Comparison of ENCODE assay signal across 17 mouse cellular contexts in the genomic region with DNA sequence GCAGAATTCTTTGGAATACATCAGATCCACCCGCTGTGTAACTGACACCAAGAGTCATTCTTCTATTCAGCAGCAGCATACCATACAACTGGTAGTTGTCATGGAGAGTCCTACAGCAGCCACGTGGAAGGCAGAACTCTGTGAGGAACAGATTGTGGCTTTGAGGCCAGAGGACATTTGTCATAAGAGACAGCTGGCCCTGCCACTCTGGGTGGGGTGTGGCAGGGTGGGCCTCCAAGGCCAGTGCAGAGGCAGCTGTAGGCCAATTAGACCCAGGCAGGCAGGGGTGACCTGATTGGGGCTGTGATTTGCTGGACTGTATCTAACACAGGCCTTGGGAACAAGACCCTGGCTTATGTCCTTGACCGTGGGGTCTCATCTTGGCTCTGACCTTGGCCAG. TPM values are rescaled to one million over a fixed set of nuclear protein-coding genes. Genes with fewer than 3 reads are reported as not detected.
DNase-seq lines count a peak whose midpoint lies in the region; ATAC-seq and TF ChIP-seq lines count a peak whose summit lies in the region.
"Had no signal": no experiment of that assay in that cellular context is flagged by ENCODE, and none has a peak within 500 bp of the region (broad histone marks: within the 10 kb centered on the region; RNA-seq: fewer than 3 reads in every experiment).

No protein-coding gene starts in this region.

- no peak overlapping the region for H3K9ac ChIP-seq in hindbrain, embryonic 13.5 days
- no peak overlapping the region for H3K9ac ChIP-seq in neural tube, embryonic 14.5 days (replicated peaks; ENCODE audit: low read depth, low read length)
- H3K9ac ChIP-seq: embryonic facial prominence, embryonic 13.5 days; forebrain, embryonic 12.5 days; kidney, embryonic 15.5 days; liver, embryonic 12.5 days; lung, embryonic 15.5 days had no signal

- H3K9me3 ChIP-seq in heart, embryonic 10.5 days, result no peaks in the 10 kb centered on the region
- H3K9me3 ChIP-seq in hindbrain, embryonic 13.5 days, result no peaks in the 10 kb centered on the region
- H3K9me3 ChIP-seq in neural tube, embryonic 14.5 days (ENCODE audit: control insufficient read depth, low read length), result no peaks in the 10 kb centered on the region
- H3K9me3 ChIP-seq: embryonic facial prominence, embryonic 13.5 days; forebrain, embryonic 12.5 days; kidney, embryonic 15.5 days; liver, embryonic 12.5 days; lung, embryonic 15.5 days had no signal

- no peaks in the 10 kb centered on the region for H3K79me2 ChIP-seq in C2C12 (ENCODE audit: control insufficient read depth, insufficient read depth)

- H3K4me2 ChIP-seq in hindbrain, embryonic 13.5 days, result no peak overlapping the region
- no peak overlapping the region for H3K4me2 ChIP-seq in neural tube, embryonic 14.5 days (ENCODE audit: low read depth, low read length)
- H3K4me2 ChIP-seq: embryonic facial prominence, embryonic 13.5 days; forebrain, embryonic 12.5 days; kidney, embryonic 15.5 days; liver, embryonic 12.5 days; lung, embryonic 15.5 days had no signal

- H3K4me1 ChIP-seq in heart, embryonic 10.5 days, result peaks cover 16% of the 10 kb centered on the region; the same call in 1 of the 2 replicates
- peaks cover 37% of the 10 kb centered on the region for H3K4me1 ChIP-seq in hindbrain, embryonic 13.5 days (replicated peaks)
- H3K4me1 ChIP-seq in neural tube, embryonic 14.5 days (ENCODE audit: control insufficient read depth, insufficient read depth, low read length), result no peaks in the 10 kb centered on the region
- H3K4me1 ChIP-seq: forebrain, embryonic 12.5 days; liver, embryonic 12.5 days had no signal

- no peak for TF ChIP-seq CTCF in C2C12 (IDR thresholded peaks at IDR 0.05; ENCODE audit: control insufficient read depth, insufficient read depth, insufficient read length)

- H3K36me3 ChIP-seq in heart, embryonic 10.5 days, result no peaks in the 10 kb centered on the region
- H3K36me3 ChIP-seq in C2C12 (ENCODE audit: control insufficient read depth, insufficient read depth), result no peaks in the 10 kb centered on the region
- H3K36me3 ChIP-seq in hindbrain, embryonic 13.5 days, result no peaks in the 10 kb centered on the region
- no peaks in the 10 kb centered on the region for H3K36me3 ChIP-seq in neural tube, embryonic 14.5 days (ENCODE audit: control insufficient read depth, insufficient read depth, low read length)
- H3K36me3 ChIP-seq: embryonic facial prominence, embryonic 13.5 days; forebrain, embryonic 12.5 days; kidney, embryonic 15.5 days; liver, embryonic 12.5 days; lung, embryonic 15.5 days had no signal

- no peak for DNase-seq in heart, embryonic 10.5 days (ENCODE audit: low spot score)
- no peak for DNase-seq in heart, adult 18-20 months
- DNase-seq in cerebellum, adult 9-10 months, result no peak
- DNase-seq in heart, postnatal 36 days, result no peak
- DNase-seq: cerebellum, postnatal 25 days; right cerebral cortex, postnatal 4 days had no signal

- peak overlapping the region; percentile 5; the same call in 1 of the 2 replicates for H3K27ac ChIP-seq in heart, embryonic 10.5 days
- no peak overlapping the region for H3K27ac ChIP-seq in hindbrain, embryonic 13.5 days
- H3K27ac ChIP-seq in neural tube, embryonic 14.5 days (ENCODE audit: low read depth, low read length), result no peak overlapping the region
- H3K27ac ChIP-seq: embryonic facial prominence, embryonic 13.5 days; forebrain, embryonic 12.5 days; kidney, embryonic 15.5 days; liver, embryonic 12.5 days; lung, embryonic 15.5 days had no signal

- peaks cover 9% of the 10 kb centered on the region for H3K27me3 ChIP-seq in heart, embryonic 10.5 days (ENCODE audit: insufficient read depth, poor library complexity, severe bottlenecking)
- peaks cover 5% of the 10 kb centered on the region for H3K27me3 ChIP-seq in C2C12 (ENCODE audit: control insufficient read depth, insufficient read depth, insufficient read length)
- H3K27me3 ChIP-seq in hindbrain, embryonic 13.5 days, result peaks cover 25% of the 10 kb centered on the region
- H3K27me3 ChIP-seq in neural tube, embryonic 14.5 days (ENCODE audit: control insufficient read depth, insufficient read depth, low read length), result no peaks in the 10 kb centered on the region
- H3K27me3 ChIP-seq: embryonic facial prominence, embryonic 13.5 days; forebrain, embryonic 12.5 days; kidney, embryonic 15.5 days; lung, embryonic 15.5 days had no signal

- intact Hi-C loops in heart, postnatal 36 days (cut with DNase I), result no loop called here

- H3K79me3 ChIP-seq in C2C12 (ENCODE audit: low read depth), result no peaks in the 10 kb centered on the region

- WGBS in heart, embryonic 10.5 days, result 60% methylated on average over 3 of the region's 3 CpGs
- WGBS in hindbrain, embryonic 13.5 days, result 32% methylated on average over 3 of the region's 3 CpGs
- 38% methylated on average over 3 of the region's 3 CpGs for WGBS in neural tube, embryonic 14.5 days

- 0 out of 2 replicates have a peak, but pooled peaks have one; percentile 39 for ATAC-seq in hindbrain, embryonic 13.5 days (ENCODE audit: low FRiP score)
- 0 out of 2 replicates have a peak, but pooled peaks have one; percentile 21 for ATAC-seq in neural tube, embryonic 14.5 days (ENCODE audit: low read depth)
- ATAC-seq: inflammation-experienced regulatory T-cells, adult 6 months; liver, embryonic 12.5 days had no signal

- no peak overlapping the region for H3ac ChIP-seq in C2C12 (ENCODE audit: control insufficient read depth, insufficient read length, low read depth)

- H3K4me3 ChIP-seq in heart, embryonic 10.5 days, result no peak overlapping the region
- no peak overlapping the region for H3K4me3 ChIP-seq in C2C12 (ENCODE audit: insufficient read depth, poor library complexity, severe bottlenecking)
- no peak overlapping the region for H3K4me3 ChIP-seq in hindbrain, embryonic 13.5 days
- no peak overlapping the region for H3K4me3 ChIP-seq in neural tube, embryonic 14.5 days (ENCODE audit: low read depth, low read length)
- H3K4me3 ChIP-seq: embryonic facial prominence, embryonic 13.5 days; forebrain, embryonic 12.5 days; kidney, embryonic 15.5 days; liver, embryonic 12.5 days; lung, embryonic 15.5 days had no signal

TF ChIP-seq in C2C12, 6 proteins besides CTCF, POLR2A, EP300 and RAD21:
- peak; percentile 55 for TF ChIP-seq MAX (IDR thresholded peaks at IDR 0.05)
- no peak for TF ChIP-seq MYOG (IDR thresholded peaks at IDR 0.05; ENCODE audit: control insufficient read depth, extremely low read depth, insufficient read length)
- TF ChIP-seq MYOD1 (IDR thresholded peaks at IDR 0.05; ENCODE audit: control insufficient read depth, insufficient read length, low read depth), result peak; percentile 87

RNA-seq across cellular contexts. Expression of a gene that starts 2.3 kb away (rescaled TPM):
- polyA plus RNA-seq in heart, embryonic 10.5 days (2016; fragmentation: Nextera tagmentation; extraction: Ambion mirVana), result 0.09 TPM in 1 of 2 replicates, not detected in the other
- not detected for total RNA-seq in heart, adult 18-20 months (2021)
- polyA plus RNA-seq in C2C12 (2012; fragmentation: generic; extraction: Trizol), result 3.8 TPM
- 0.56 and 1.1 TPM in 2 replicates for polyA plus RNA-seq in hindbrain, embryonic 13.5 days (2015; fragmentation: Nextera tagmentation; extraction: Ambion mirVana)
- 0.17 and 0.22 TPM in 2 replicates for polyA plus RNA-seq in neural tube, embryonic 14.5 days (2014; fragmentation: Nextera tagmentation; extraction: Ambion mirVana)
- not detected for total RNA-seq in heart, postnatal 36 days (2021)
- total RNA-seq: granulocyte monocyte progenitor cell, adult 5-6 weeks; megakaryocyte, adult 5-6 weeks had no signal
- polyA plus RNA-seq: inflammation-experienced regulatory T-cells, adult 6 months had no signal

RNA-seq across cellular contexts. Expression of a gene that starts 9.5 kb away (rescaled TPM):
- polyA plus RNA-seq in heart, embryonic 10.5 days (2016; fragmentation: Nextera tagmentation; extraction: Ambion mirVana), result 9.7 and 13.5 TPM in 2 replicates
- total RNA-seq in heart, adult 18-20 months (2021), result 10 to 100 TPM in 1 of 2 experiments, 1 to 10 TPM in 1; 4.5 to 10.1 TPM
- 0.04 TPM for polyA plus RNA-seq in C2C12 (2012; fragmentation: generic; extraction: Trizol)
- polyA plus RNA-seq in hindbrain, embryonic 13.5 days (2015; fragmentation: Nextera tagmentation; extraction: Ambion mirVana), result 7.6 and 8.9 TPM in 2 replicates
- 5.9 and 9.0 TPM in 2 replicates for polyA plus RNA-seq in neural tube, embryonic 14.5 days (2014; fragmentation: Nextera tagmentation; extraction: Ambion mirVana)
- 10 to 100 TPM; 20.3 to 21.4 TPM for total RNA-seq in heart, postnatal 36 days (2021)
- total RNA-seq: granulocyte monocyte progenitor cell, adult 5-6 weeks; megakaryocyte, adult 5-6 weeks had no signal
- polyA plus RNA-seq: inflammation-experienced regulatory T-cells, adult 6 months had no signal

RNA-seq across cellular contexts. Expression of a gene that starts 41.8 kb away (rescaled TPM):
- 0.34 and 0.49 TPM in 2 replicates for polyA plus RNA-seq in heart, embryonic 10.5 days (2016; fragmentation: Nextera tagmentation; extraction: Ambion mirVana)
- total RNA-seq in heart, adult 18-20 months (2021), result under 1 TPM; 0.17 to 0.31 TPM
- polyA plus RNA-seq in C2C12 (2012; fragmentation: generic; extraction: Trizol), result 0.55 TPM
- 5.5 and 6.1 TPM in 2 replicates for polyA plus RNA-seq in hindbrain, embryonic 13.5 days (2015; fragmentation: Nextera tagmentation; extraction: Ambion mirVana)
- 8.7 and 10.6 TPM in 2 replicates for polyA plus RNA-seq in neural tube, embryonic 14.5 days (2014; fragmentation: Nextera tagmentation; extraction: Ambion mirVana)
- total RNA-seq in heart, postnatal 36 days (2021), result under 1 TPM in 1 of 2 experiments, not detected in 1; 0.73 TPM

RNA-seq across cellular contexts. Expression of a gene that starts 59.9 kb away (rescaled TPM):
- polyA plus RNA-seq in heart, embryonic 10.5 days (2016; fragmentation: Nextera tagmentation; extraction: Ambion mirVana), result 48.3 and 54.5 TPM in 2 replicates
- 10 to 100 TPM; 45.6 to 48.8 TPM for total RNA-seq in heart, adult 18-20 months (2021)
- polyA plus RNA-seq in C2C12 (2012; fragmentation: generic; extraction: Trizol), result 18.4 TPM
- 117 and 125 TPM in 2 replicates for polyA plus RNA-seq in hindbrain, embryonic 13.5 days (2015; fragmentation: Nextera tagmentation; extraction: Ambion mirVana)
- polyA plus RNA-seq in neural tube, embryonic 14.5 days (2014; fragmentation: Nextera tagmentation; extraction: Ambion mirVana), result 86.5 and 94.9 TPM in 2 replicates
- total RNA-seq in heart, postnatal 36 days (2021), result 10 to 100 TPM; 41.0 to 44.2 TPM
